Mouse (Mus musculus) kidney, adult 9 months (tissue): ENCODE measurements around the gene Gm20431.
"Not testable (repeated sequence)": the region's sequence is repeated elsewhere in the genome, so short reads cannot be mapped to it uniquely, and the experiment has no call there.

ENCODE experiments used
- DNase-seq: peaks from one replicate; pipeline ENCODE4 v3.0.0; 2022

Gm20431 gene

GRCm38 (mm10) chr2:167629665-167630209 is 31.6 kb downstream of the Gm20431 start:
- DNase-seq = no peak

- DNase-seq = peak; percentile 59
These were observed 32.4 kb downstream of the Gm20431 start for GRCm38 (mm10) chr2:167628872-167629271.

GRCm38 (mm10) chr2:167627019-167627418 is 34.3 kb downstream of the Gm20431 start:
- no peak for DNase-seq

- DNase-seq = no peak
These were observed 35.6 kb downstream of the Gm20431 start for GRCm38 (mm10) chr2:167625670-167626069.

GRCm38 (mm10) chr2:167624368-167625075 is 36.8 kb downstream of the Gm20431 start:
- DNase-seq = no peak

GRCm38 (mm10) chr2:167622965-167623364 is 38.3 kb downstream of the Gm20431 start:
- DNase-seq = no peak

GRCm38 (mm10) chr2:167622352-167622751 is 38.9 kb downstream of the Gm20431 start:
- peak; percentile 54 for DNase-seq

GRCm38 (mm10) chr2:167621255-167622087 is 39.8 kb downstream of the Gm20431 start:
- no peak for DNase-seq

GRCm38 (mm10) chr2:167617472-167617871 is 43.8 kb downstream of the Gm20431 start:
- DNase-seq = no peak

- DNase-seq = no peak
These were observed 44.3 kb downstream of the Gm20431 start for GRCm38 (mm10) chr2:167617034-167617433.

GRCm38 (mm10) chr2:167613335-167613734 is 48.0 kb downstream of the Gm20431 start:
- not testable (repeated sequence) for DNase-seq

GRCm38 (mm10) chr2:167612122-167612521 is 49.2 kb downstream of the Gm20431 start:
- DNase-seq = no peak

GRCm38 (mm10) chr2:167611287-167611686 is 50.0 kb downstream of the Gm20431 start:
- no peak for DNase-seq

- no peak for DNase-seq
These were observed 54.6 kb downstream of the Gm20431 start for GRCm38 (mm10) chr2:167606745-167607123.

- no peak for DNase-seq
These were observed 55.2 kb downstream of the Gm20431 start for GRCm38 (mm10) chr2:167605817-167606744.

GRCm38 (mm10) chr2:167605178-167605794 is 56.0 kb downstream of the Gm20431 start:
- DNase-seq = peak; percentile 94

- DNase-seq = no peak
These were observed 58.3 kb downstream of the Gm20431 start for GRCm38 (mm10) chr2:167602978-167603377.

GRCm38 (mm10) chr2:167602364-167602763 is 58.9 kb downstream of the Gm20431 start:
- DNase-seq = no peak

GRCm38 (mm10) chr2:167600481-167600995 is 60.8 kb downstream of the Gm20431 start:
- DNase-seq = no peak

GRCm38 (mm10) chr2:167599917-167600316 is 61.4 kb downstream of the Gm20431 start:
- no peak for DNase-seq

- DNase-seq = no peak
These were observed 62.1 kb downstream of the Gm20431 start for GRCm38 (mm10) chr2:167599195-167599594.
